Mouse (Mus musculus) cerebellum, postnatal 10 days (tissue): ENCODE data around the gene Tm9sf4.

Experiments
- DNase-seq, 2 experiments: peaks; one replicate each; pipeline ENCODE4 v3.0.0; 2021; ENCODE audit warnings: mixed read lengths in 2 of 2

The Tm9sf4 gene

GRCm38 (mm10) chr2:153160133-153160532, 970 bp upstream of the Tm9sf4 start:
- DNase-seq: no peak

- no peak for DNase-seq
Measured at GRCm38 (mm10) chr2:153161684-153162080, 579 bp downstream of the Tm9sf4 start.

GRCm38 (mm10) chr2:153167136-153167535, 6.0 kb downstream of the Tm9sf4 start:
- DNase-seq: no peak

GRCm38 (mm10) chr2:153168134-153168820, 7.2 kb downstream of the Tm9sf4 start:
- DNase-seq: no peak

GRCm38 (mm10) chr2:153170490-153171224, 9.6 kb downstream of the Tm9sf4 start:
- DNase-seq: no peak

- DNase-seq: no peak
Measured at GRCm38 (mm10) chr2:153171966-153172365, 10.9 kb downstream of the Tm9sf4 start.

GRCm38 (mm10) chr2:153175995-153176570, 15.0 kb downstream of the Tm9sf4 start:
- no peak for DNase-seq

- DNase-seq: no peak
Measured at GRCm38 (mm10) chr2:153177188-153177587, 16.1 kb downstream of the Tm9sf4 start.

- DNase-seq: no peak
Measured at GRCm38 (mm10) chr2:153179126-153179860, 18.2 kb downstream of the Tm9sf4 start.

GRCm38 (mm10) chr2:153179961-153180360, 18.9 kb downstream of the Tm9sf4 start:
- DNase-seq: no peak

- peak; percentile 38 to 47 for DNase-seq
Measured at GRCm38 (mm10) chr2:153186176-153186591, 25.1 kb downstream of the Tm9sf4 start.

- DNase-seq: no peak
Measured at GRCm38 (mm10) chr2:153187848-153188247, 26.7 kb downstream of the Tm9sf4 start.

- DNase-seq: no peak
Measured at GRCm38 (mm10) chr2:153191242-153191641, 30.1 kb downstream of the Tm9sf4 start.

- no peak for DNase-seq
Measured at GRCm38 (mm10) chr2:153194255-153194654, 33.2 kb downstream of the Tm9sf4 start.

- DNase-seq: no peak
Measured at GRCm38 (mm10) chr2:153198485-153198884, 37.4 kb downstream of the Tm9sf4 start.

GRCm38 (mm10) chr2:153199114-153199513, 38.0 kb downstream of the Tm9sf4 start:
- DNase-seq: no peak

- no peak for DNase-seq
Measured at GRCm38 (mm10) chr2:153202766-153203165, 41.7 kb downstream of the Tm9sf4 start.

GRCm38 (mm10) chr2:153208149-153208548, 47.0 kb downstream of the Tm9sf4 start:
- DNase-seq: no peak

GRCm38 (mm10) chr2:153209286-153209685, 48.2 kb downstream of the Tm9sf4 start:
- peak; percentile 67 to 75 for DNase-seq

- DNase-seq: no peak
Measured at GRCm38 (mm10) chr2:153211451-153211850, 50.3 kb downstream of the Tm9sf4 start.

- DNase-seq: peak; percentile 36 to 63
Measured at GRCm38 (mm10) chr2:153213351-153213750, 52.2 kb downstream of the Tm9sf4 start.

GRCm38 (mm10) chr2:153214771-153215259, 53.7 kb downstream of the Tm9sf4 start:
- DNase-seq: no peak

GRCm38 (mm10) chr2:153215421-153215820, 54.3 kb downstream of the Tm9sf4 start:
- DNase-seq: no peak
